Mouse (Mus musculus) CH12.LX (cell line): Measurements from ENCODE around the gene Pkp4. TPM values are rescaled to one million over a fixed set of nuclear protein-coding genes. Genes with fewer than 3 reads are reported as not detected.

Experiments
- DNase-seq: peaks from one replicate; pipeline ENCODE4 v3.0.0-alpha.2; 2013; ENCODE audit errors: extremely low read depth
- H3K27ac ChIP-seq: 2 replicates; pipeline ENCODE4 v1.5.1; 2012; ENCODE audit warnings: low read depth, mild to moderate bottlenecking, control low read depth, moderate library complexity; ENCODE audit not compliant: insufficient read depth
- H3K27me3 ChIP-seq: replicated peaks from 2 replicates; pipeline ENCODE3; 2012; ENCODE audit warnings: inconsistent platforms
- H3K36me3 ChIP-seq, 2 experiments: replicated peaks in 1 of 2; 2 replicates each; pipeline versions ENCODE3 to v1.6.1; 2012; ENCODE audit warnings: inconsistent platforms in 1 of 2, low read length in 1 of 2, mild to moderate bottlenecking in 1 of 2, mixed read lengths in 1 of 2, moderate library complexity in 1 of 2; ENCODE audit not compliant: control insufficient read depth in 1 of 2, insufficient read depth in 1 of 2
- H3K4me1 ChIP-seq, 2 experiments: 2 replicates each; pipeline ENCODE4 v1.6.1; 2012; ENCODE audit warnings: inconsistent platforms in 1 of 2, moderate library complexity in 1 of 2; ENCODE audit not compliant: insufficient read depth in 2 of 2, control insufficient read depth in 1 of 2
- H3K4me2 ChIP-seq: 2 replicates; pipeline ENCODE4 v1.6.1; 2012; ENCODE audit warnings: low read depth, mild to moderate bottlenecking, control low read depth; ENCODE audit not compliant: poor library complexity, insufficient read depth, severe bottlenecking
- H3K4me3 ChIP-seq, 3 experiments: fragments of 150-350 bp in 1 of 3; sonication (generic) in 1 of 3; replicated peaks in 1 of 3; 2 replicates each; pipeline versions ENCODE3 to v1.5.1; 2011 to 2012; ENCODE audit warnings: low read depth in 2 of 3, low read length in 2 of 3, mild to moderate bottlenecking in 2 of 3, moderate library complexity in 2 of 3, control low read depth in 1 of 3, improper control_type of control experiment in 1 of 3, inconsistent platforms in 1 of 3, mixed read lengths in 1 of 3; ENCODE audit not compliant: poor library complexity in 1 of 3
- H3K79me2 ChIP-seq: replicated peaks from 2 replicates; pipeline ENCODE4 v1.6.1; 2012; ENCODE audit warnings: mild to moderate bottlenecking, moderate library complexity; ENCODE audit not compliant: control insufficient read depth, poor library complexity, insufficient read depth, severe bottlenecking; ENCODE audit errors: extremely low read depth
- H3K9ac ChIP-seq: 2 replicates; pipeline ENCODE4 v1.6.1; 2012; ENCODE audit warnings: low read depth, mild to moderate bottlenecking, control low read depth, moderate library complexity; ENCODE audit not compliant: insufficient read depth
- H3K9me3 ChIP-seq: replicated peaks from 2 replicates; pipeline ENCODE3; 2012; ENCODE audit warnings: low read length, inconsistent platforms, mixed read lengths
- CTCF ChIP-seq, 2 experiments: IDR thresholded peaks in 1 of 2; conservative IDR thresholded peaks in 1 of 2; 2 replicates each; pipeline ENCODE4 v1.5.1; 2011 to 2012; ENCODE audit warnings: low read depth in 2 of 2, low read length in 2 of 2, improper control_type of control experiment in 1 of 2, inconsistent platforms in 1 of 2, mild to moderate bottlenecking in 1 of 2, moderate library complexity in 1 of 2
- E2F4 ChIP-seq: IDR thresholded peaks from 2 replicates; pipeline ENCODE4 v1.6.1; 2011; ENCODE audit warnings: low read depth, low read length, improper control_type of control experiment; ENCODE audit not compliant: insufficient replicate concordance
- GABPA ChIP-seq: IDR thresholded peaks from 2 replicates; pipeline ENCODE4 v1.6.1; 2012; ENCODE audit warnings: low read depth, low read length, improper control_type of control experiment, inconsistent platforms; ENCODE audit not compliant: insufficient replicate concordance
- HCFC1 ChIP-seq: IDR thresholded peaks from 2 replicates; pipeline ENCODE4 v1.6.1; 2012; ENCODE audit warnings: low read depth, mild to moderate bottlenecking, inconsistent platforms, low read length, improper control_type of control experiment
- JUN ChIP-seq: IDR thresholded peaks from 2 replicates; pipeline ENCODE4 v1.6.1; 2011; ENCODE audit warnings: low read depth, mild to moderate bottlenecking, low read length, improper control_type of control experiment, moderate library complexity; ENCODE audit not compliant: insufficient read depth
- MAFK ChIP-seq: IDR thresholded peaks from 2 replicates; pipeline ENCODE4 v1.6.1; 2011; ENCODE audit warnings: low read length, improper control_type of control experiment; ENCODE audit not compliant: insufficient replicate concordance
- MAZ ChIP-seq: IDR thresholded peaks from 2 replicates; pipeline ENCODE4 v1.6.1; 2012; ENCODE audit warnings: low read depth, mild to moderate bottlenecking, inconsistent platforms, low read length, improper control_type of control experiment, moderate library complexity
- MEF2A ChIP-seq: IDR thresholded peaks from 2 replicates; pipeline ENCODE4 v1.6.1; 2014; ENCODE audit warnings: low read depth, mild to moderate bottlenecking, inconsistent platforms, low read length, improper control_type of control experiment, borderline replicate concordance
- MYC ChIP-seq: IDR thresholded peaks from 2 replicates; pipeline ENCODE4 v1.6.1; 2011; ENCODE audit warnings: low read depth, mild to moderate bottlenecking, improper control_type of control experiment, low read length
- NRF1 ChIP-seq: IDR thresholded peaks from 2 replicates; pipeline ENCODE4 v1.6.1; 2014; ENCODE audit warnings: low read depth, mild to moderate bottlenecking, inconsistent platforms, low read length, improper control_type of control experiment, moderate library complexity
- PAX5 ChIP-seq: IDR thresholded peaks from 2 replicates; pipeline ENCODE4 v1.6.1; 2012; ENCODE audit warnings: low read length, inconsistent platforms, mixed read lengths
- POLR2A ChIP-seq: IDR thresholded peaks from 2 replicates; pipeline ENCODE4 v1.6.1; 2011; ENCODE audit warnings: low read depth, mild to moderate bottlenecking, improper control_type of control experiment, low read length
- RCOR1 ChIP-seq: conservative IDR thresholded peaks from 2 replicates; pipeline ENCODE4 v1.6.1; 2012; ENCODE audit warnings: low read depth, mild to moderate bottlenecking, inconsistent platforms, low read length, improper control_type of control experiment
- SIN3A ChIP-seq: IDR thresholded peaks from 2 replicates; pipeline ENCODE4 v1.6.1; 2012; ENCODE audit warnings: low read length, improper control_type of control experiment, inconsistent platforms
- SMC3 ChIP-seq: IDR thresholded peaks from 2 replicates; pipeline ENCODE4 v1.6.1; 2011; ENCODE audit warnings: low read depth, low read length, improper control_type of control experiment
- TCF12 ChIP-seq: IDR thresholded peaks from 2 replicates; pipeline ENCODE4 v1.6.1; 2014; ENCODE audit warnings: low read depth, mild to moderate bottlenecking, inconsistent platforms, low read length, improper control_type of control experiment
- UBTF ChIP-seq: IDR thresholded peaks from 2 replicates; pipeline ENCODE4 v1.6.1; 2012; ENCODE audit warnings: low read depth, mild to moderate bottlenecking, inconsistent platforms, low read length, improper control_type of control experiment, moderate library complexity
- ZNF384 ChIP-seq: IDR thresholded peaks from 2 replicates; pipeline ENCODE4 v1.6.1; 2012; ENCODE audit warnings: low read depth, low read length, improper control_type of control experiment, inconsistent platforms
- dilution Hi-C: fragments of 300-500 bp; cut with MboI; formaldehyde crosslinking; loops from 2 replicates; pipeline ENCODE4 v1.14.3; 2020; ENCODE audit warnings: low sequenced_read_pairs; ENCODE audit not compliant: extremely low pct_unique_long_range_greater_than_20kb, extremely low pct_ligation_motif_present
- in situ Hi-C: fragments of 300-500 bp; cut with MboI; formaldehyde crosslinking; loops from 3 replicates; pipeline ENCODE4 v1.14.3; 2019; ENCODE audit warnings: low sequenced_read_pairs, low pct_ligation_motif_present, low pct_unique_long_range_greater_than_20kb, mixed read lengths
- polyA plus RNA-seq: library from polyadenylated mRNA; unstranded; fragments of >175 nt; gene quantifications from 2 replicates; pipeline ENCODE4 v1.2.1, GENCODE M21; 2012; ENCODE audit warnings: low read depth; ENCODE audit not compliant: insufficient read length
- total RNA-seq, 2 experiments: library from RNA; depleted of rRNA; stranded (reverse); fragments of 300-350 nt in 1 of 2; fragments of >200 nt in 1 of 2; gene quantifications; 2 replicates each; pipeline ENCODE4 v1.2.3; 2012 to 2014

Pkp4 gene
- total and polyA plus RNA-seq, 3 experiments = not detected

GRCm38 (mm10) chr2:59400901-59401378, 240.3 kb downstream of the Pkp4 start:
- in situ Hi-C loops = no loop called here
- H3K4me3 ChIP-seq = no peak overlapping the region
- H3K27me3 ChIP-seq = no peaks in the 10 kb centered on the region
- no peak overlapping the region for H3K27ac ChIP-seq
- no peaks in the 10 kb centered on the region for H3K36me3 ChIP-seq
- TF ChIP-seq TCF12 = no peak
- no peak for TF ChIP-seq NRF1
- no peak for TF ChIP-seq E2F4
- TF ChIP-seq RCOR1 = no peak
- no peak for TF ChIP-seq MYC
- no peak for TF ChIP-seq SMC3
- TF ChIP-seq PAX5 = no peak
- TF ChIP-seq MAZ = no peak
- no peak for TF ChIP-seq JUN
- no peak for TF ChIP-seq ZNF384
- no peak for TF ChIP-seq CTCF (conservative IDR thresholded peaks at IDR 0.05 in 1 of 2, IDR thresholded peaks at IDR 0.05 in 1 of 2; ENCODE audit: low read depth in 2 of 2, low read length in 2 of 2)
- TF ChIP-seq MEF2A = no peak
- no peak for TF ChIP-seq POLR2A
- no peak for TF ChIP-seq MAFK
- no peak overlapping the region for H3K9ac ChIP-seq
- H3K79me2 ChIP-seq = no peaks in the 10 kb centered on the region
- peaks cover 66% of the 10 kb centered on the region for H3K9me3 ChIP-seq
- H3K4me1 ChIP-seq = no peaks in the 10 kb centered on the region
- dilution Hi-C loops = no loop called here
- no peak overlapping the region for H3K4me2 ChIP-seq
- no peak for DNase-seq

- Histone ChIP-seq H3K4me2 (no peak overlapping the region), H3K27me3 (no peaks in the 10 kb centered on the region), H3K4me3 (no peak overlapping the region), H3K9ac (no peak overlapping the region), H3K27ac (no peak overlapping the region), H3K9me3 (peaks cover 63% of the 10 kb centered on the region), H3K4me1 (no peaks in the 10 kb centered on the region), H3K79me2 (no peaks in the 10 kb centered on the region), H3K36me3 (no peaks in the 10 kb centered on the region)
- dilution Hi-C loops = no loop called here
- TF ChIP-seq GABPA (no peak), UBTF (no peak), RCOR1 (no peak), CTCF (conservative IDR thresholded peaks at IDR 0.05 in 1 of 2, IDR thresholded peaks at IDR 0.05 in 1 of 2; ENCODE audit: low read depth in 2 of 2, low read length in 2 of 2) (no peak), HCFC1 (no peak), SIN3A (no peak), NRF1 (no peak)
- in situ Hi-C loops = no loop called here
- DNase-seq = no peak
These were observed 241.3 kb downstream of the Pkp4 start for GRCm38 (mm10) chr2:59401841-59402461.
